Mouse (Mus musculus) lung, embryonic 14.5 days (tissue): ENCODE results near the gene 2310007B03Rik. TPM values are rescaled to one million over a fixed set of nuclear protein-coding genes. Genes with fewer than 3 reads are reported as not detected.

Experiments used
- ATAC-seq: fragments of 200-750 bp; cut with Nextera tagmentation; 2 replicates; pipeline ENCODE4 v1.8.0; 2017; ENCODE audit warnings: mild to moderate bottlenecking, moderate TSS enrichment, moderate library complexity; ENCODE audit not compliant: insufficient read depth
- DNase-seq: peaks from one replicate; pipeline ENCODE4 v3.0.0-alpha.2; 2015
- H3K27ac ChIP-seq: fragments of 300-500 bp; sonication (generic); 2 replicates; pipeline ENCODE4 v1.5.1; 2014; ENCODE audit warnings: low read depth, mild to moderate bottlenecking, moderate library complexity
- H3K27me3 ChIP-seq: fragments of 300-500 bp; sonication (generic); 2 replicates; pipeline ENCODE4 v1.6.1; 2014; ENCODE audit warnings: low read length, control low read depth; ENCODE audit not compliant: insufficient read depth
- H3K36me3 ChIP-seq: fragments of 300-500 bp; sonication (generic); 2 replicates; pipeline ENCODE4 v1.6.1; 2014; ENCODE audit warnings: control low read depth; ENCODE audit not compliant: insufficient read depth
- H3K4me1 ChIP-seq: fragments of 300-500 bp; sonication (generic); 2 replicates; pipeline ENCODE4 v1.6.1; 2014; ENCODE audit warnings: antibody characterized with exemption, control low read depth; ENCODE audit not compliant: insufficient read depth
- H3K4me2 ChIP-seq: fragments of 300-500 bp; sonication (generic); 2 replicates; pipeline ENCODE4 v1.6.1; 2014; ENCODE audit warnings: mild to moderate bottlenecking
- H3K4me3 ChIP-seq: fragments of 300-500 bp; sonication (generic); 2 replicates; pipeline ENCODE4 v1.5.1; 2014; ENCODE audit warnings: low read depth, low read length
- H3K9ac ChIP-seq: fragments of 300-500 bp; sonication (generic); 2 replicates; pipeline ENCODE4 v1.6.1; 2014
- H3K9me3 ChIP-seq: fragments of 300-500 bp; sonication (generic); 2 replicates; pipeline ENCODE4 v1.6.1; 2016; ENCODE audit warnings: low read depth, low read length, control low read depth
- CTCF ChIP-seq: IDR thresholded peaks from 2 replicates; pipeline ENCODE4 v1.5.1; 2016; ENCODE audit warnings: antibody characterized with exemption, low read depth
- WGBS: fragments of 180-500 bp; shearing (Covaris S2); extraction: QIAGEN DNeasy Blood & Tissue Kit; methylation state at CpG from one replicate; pipeline ENCODE4 v1.1.7; 2014; 5-methylcytosine and 5-hydroxymethylcytosine counted together
- polyA plus RNA-seq: library from polyadenylated mRNA; unstranded; fragments of >200 nt; fragmentation: Nextera tagmentation; extraction: Ambion mirVana; gene quantifications from 2 replicates; pipeline ENCODE4 v1.2.1, GENCODE M21; 2014

The 2310007B03Rik gene
- polyA plus RNA-seq, 1 experiment from 2014 or later = 9.5 TPM

GRCm38 (mm10) chr1:93123179-93123854, 37.4 kb downstream of the 2310007B03Rik start:
- DNase-seq = peak; percentile 27
- no peaks in the 10 kb centered on the region for H3K4me1 ChIP-seq
- ATAC-seq = peak; percentile 16; the same call in 1 of the 2 replicates
- H3K27ac ChIP-seq = no peak overlapping the region
- no peaks in the 10 kb centered on the region for H3K27me3 ChIP-seq
- TF ChIP-seq CTCF = no peak
- H3K4me2 ChIP-seq = no peak overlapping the region
- WGBS = 47% methylated on average over 11 of the region's 11 CpGs
- no peaks in the 10 kb centered on the region for H3K36me3 ChIP-seq
- no peaks in the 10 kb centered on the region for H3K9me3 ChIP-seq
- no peak overlapping the region for H3K9ac ChIP-seq
- H3K4me3 ChIP-seq = no peak overlapping the region

GRCm38 (mm10) chr1:93118816-93119215, 41.9 kb downstream of the 2310007B03Rik start:
- WGBS = 36% methylated on average over 4 of the region's 4 CpGs
- no peak overlapping the region for H3K4me2 ChIP-seq
- H3K27me3 ChIP-seq = no peaks in the 10 kb centered on the region
- no peak overlapping the region for H3K9ac ChIP-seq
- no peak overlapping the region for H3K27ac ChIP-seq
- no peaks in the 10 kb centered on the region for H3K4me1 ChIP-seq
- no peak for DNase-seq
- TF ChIP-seq CTCF = no peak
- no peaks in the 10 kb centered on the region for H3K9me3 ChIP-seq
- no peaks in the 10 kb centered on the region for H3K36me3 ChIP-seq
- no peak for ATAC-seq
- H3K4me3 ChIP-seq = no peak overlapping the region

GRCm38 (mm10) chr1:93115471-93115870, 45.3 kb downstream of the 2310007B03Rik start:
- ATAC-seq = peak; percentile 66
- H3K27me3 ChIP-seq = no peaks in the 10 kb centered on the region
- no peaks in the 10 kb centered on the region for H3K9me3 ChIP-seq
- peak overlapping the region; percentile 57 for H3K4me2 ChIP-seq
- no peak overlapping the region for H3K27ac ChIP-seq
- no peak for DNase-seq
- H3K4me1 ChIP-seq = no peaks in the 10 kb centered on the region
- H3K36me3 ChIP-seq = no peaks in the 10 kb centered on the region
- no peak for TF ChIP-seq CTCF
- WGBS = 21% methylated on average over 13 of the region's 13 CpGs
- H3K9ac ChIP-seq = no peak overlapping the region
- peak overlapping the region; percentile 25 for H3K4me3 ChIP-seq

GRCm38 (mm10) chr1:93114713-93115463, 45.9 kb downstream of the 2310007B03Rik start:
- Histone ChIP-seq H3K27me3 (no peaks in the 10 kb centered on the region), H3K4me1 (no peaks in the 10 kb centered on the region), H3K4me3 (peak overlapping the region; percentile 25), H3K27ac (no peak overlapping the region), H3K9me3 (no peaks in the 10 kb centered on the region), H3K36me3 (no peaks in the 10 kb centered on the region), H3K4me2 (peak overlapping the region; percentile 57), H3K9ac (no peak overlapping the region)
- WGBS = 26% methylated on average over 21 of the region's 21 CpGs
- DNase-seq = peak; percentile 92
- no peak for TF ChIP-seq CTCF
- ATAC-seq = peak; percentile 100

GRCm38 (mm10) chr1:93102700-93103099, 58.0 kb downstream of the 2310007B03Rik start:
- Histone ChIP-seq H3K36me3 (no peaks in the 10 kb centered on the region), H3K4me3 (no peak overlapping the region), H3K9me3 (no peaks in the 10 kb centered on the region), H3K4me1 (no peaks in the 10 kb centered on the region), H3K9ac (no peak overlapping the region), H3K4me2 (no peak overlapping the region), H3K27me3 (peaks cover 43% of the 10 kb centered on the region), H3K27ac (no peak overlapping the region)
- no peak for TF ChIP-seq CTCF
- ATAC-seq (no peak), DNase-seq (no peak)
- WGBS = 58% methylated on average over 7 of the region's 7 CpGs

GRCm38 (mm10) chr1:93101571-93102061, 59.1 kb downstream of the 2310007B03Rik start, which contains the start of gene Kif1a:
TSS of gene Kif1a (minus strand) at chr1:93101951.
- peak within 1 kb of the TSS; percentile 95 for H3K4me2 ChIP-seq
- no peaks in the 10 kb centered on the region for H3K9me3 ChIP-seq
- peak; percentile 83 for ATAC-seq
- H3K27me3 ChIP-seq = peaks cover 43% of the 10 kb centered on the region
- 1% methylated on average over 39 of the region's 39 CpGs for WGBS
- H3K36me3 ChIP-seq = no peaks in the 10 kb centered on the region
- H3K4me3 ChIP-seq = peak within 1 kb of the TSS; percentile 49
- no peak within 1 kb of the TSS for H3K27ac ChIP-seq
- no peaks in the 10 kb centered on the region for H3K4me1 ChIP-seq
- peak; percentile 62 for DNase-seq
- no peak for TF ChIP-seq CTCF
- peak within 1 kb of the TSS; percentile 49 for H3K9ac ChIP-seq

Other genes starting within 250 kb of the 2310007B03Rik start
- 22.2 and 26.8 TPM in 2 replicates for gene Capn10, start 226.6 kb downstream of the 2310007B03Rik start, polyA plus RNA-seq
- 0.19 and 0.50 TPM in 2 replicates for gene Gpr35, start 210.1 kb downstream of the 2310007B03Rik start, polyA plus RNA-seq
- gene Aqp12, start 154.6 kb downstream of the 2310007B03Rik start, polyA plus RNA-seq = not detected in 2 replicates
- 8.6 and 11.2 TPM in 2 replicates for gene Kif1a, start 59.0 kb downstream of the 2310007B03Rik start, polyA plus RNA-seq
- 0.27 TPM in 1 of 2 replicates, not detected in the other for gene Agxt, start 25.7 kb downstream of the 2310007B03Rik start, polyA plus RNA-seq
- 2.8 and 3.7 TPM in 2 replicates for gene Crocc2, start 7.8 kb upstream of the 2310007B03Rik start, polyA plus RNA-seq
- gene Sned1, start 74.9 kb upstream of the 2310007B03Rik start, polyA plus RNA-seq = 27.8 and 30.1 TPM in 2 replicates
- 27.1 and 28.2 TPM in 2 replicates for gene Mterf4, start 145.0 kb upstream of the 2310007B03Rik start, polyA plus RNA-seq
- 69.5 and 76.5 TPM in 2 replicates for gene Ppp1r7, start 181.9 kb upstream of the 2310007B03Rik start, polyA plus RNA-seq
- gene Pask, start 182.5 kb upstream of the 2310007B03Rik start, polyA plus RNA-seq = 20.0 and 20.9 TPM in 2 replicates
- 0.08 and 0.51 TPM in 2 replicates for gene Ano7, start 213.0 kb upstream of the 2310007B03Rik start, polyA plus RNA-seq